Mouse (Mus musculus) MEL (cell line): ENCODE measurements around the gene Rsph1. TPM values are rescaled to one million over a fixed set of nuclear protein-coding genes. Genes with fewer than 3 reads are reported as not detected.

ENCODE experiments used
- DNase-seq: peaks from one replicate; pipeline ENCODE4 v3.0.0; 2011; ENCODE audit warnings: low read depth, low spot score
- H3K27ac ChIP-seq: 2 replicates; pipeline ENCODE4 v1.5.1; 2012; ENCODE audit warnings: low read depth, mild to moderate bottlenecking, control low read depth, low read length, moderate library complexity; ENCODE audit not compliant: control insufficient read depth
- H3K27me3 ChIP-seq, 2 experiments: fragments of 150-350 bp in 1 of 2; sonication (generic) in 1 of 2; 2 replicates each; pipeline ENCODE4 v1.6.1; 2012; ENCODE audit warnings: low read length in 2 of 2, mild to moderate bottlenecking in 2 of 2, improper control_type of control experiment in 1 of 2, moderate library complexity in 1 of 2; ENCODE audit not compliant: insufficient read depth in 2 of 2, control insufficient read depth in 1 of 2
- H3K36me3 ChIP-seq, 2 experiments: 2 replicates each; pipeline ENCODE4 v1.6.1; 2012 to 2014; ENCODE audit warnings: low read length in 2 of 2, improper control_type of control experiment in 1 of 2, inconsistent platforms in 1 of 2, mild to moderate bottlenecking in 1 of 2; ENCODE audit not compliant: insufficient read depth in 2 of 2, control insufficient read depth in 1 of 2
- H3K4me1 ChIP-seq, 2 experiments: fragments of 150-350 bp in 1 of 2; sonication (generic) in 1 of 2; 2 replicates each; pipeline ENCODE4 v1.6.1; 2012; ENCODE audit warnings: low read length in 2 of 2, improper control_type of control experiment in 1 of 2, mild to moderate bottlenecking in 1 of 2; ENCODE audit not compliant: insufficient read depth in 2 of 2, control insufficient read depth in 1 of 2
- H3K4me3 ChIP-seq, 2 experiments: fragments of 150-350 bp in 1 of 2; sonication (generic) in 1 of 2; 2 replicates each; pipeline ENCODE4 v1.5.1; 2012; ENCODE audit warnings: low read depth in 2 of 2, low read length in 2 of 2, mild to moderate bottlenecking in 2 of 2, moderate library complexity in 2 of 2, control low read depth in 1 of 2, improper control_type of control experiment in 1 of 2; ENCODE audit not compliant: control insufficient read depth in 1 of 2, insufficient read depth in 1 of 2
- H3K79me2 ChIP-seq: 2 replicates; pipeline ENCODE4 v1.6.1; 2012; ENCODE audit warnings: mild to moderate bottlenecking, low read length, moderate library complexity; ENCODE audit not compliant: control insufficient read depth, poor library complexity, insufficient read depth
- H3K9ac ChIP-seq: 2 replicates; pipeline ENCODE4 v1.6.1; 2012; ENCODE audit warnings: low read depth, mild to moderate bottlenecking, control low read depth, low read length, moderate library complexity; ENCODE audit not compliant: control insufficient read depth, poor library complexity, severe bottlenecking
- H3K9me3 ChIP-seq: fragments of 150-350 bp; sonication (generic); replicated peaks from 2 replicates; pipeline ENCODE4 v1.6.1; 2012; ENCODE audit warnings: mild to moderate bottlenecking, low read length, improper control_type of control experiment, moderate library complexity; ENCODE audit not compliant: insufficient read depth
- BHLHE40 ChIP-seq: IDR thresholded peaks from 2 replicates; pipeline ENCODE4 v1.6.1; 2012; ENCODE audit warnings: low read depth, mild to moderate bottlenecking, inconsistent platforms, low read length, improper control_type of control experiment, borderline replicate concordance
- CHD1 ChIP-seq: IDR thresholded peaks from 2 replicates; pipeline ENCODE4 v1.6.1; 2012; ENCODE audit warnings: low read depth, mild to moderate bottlenecking, inconsistent platforms, low read length, improper control_type of control experiment
- CHD2 ChIP-seq: IDR thresholded peaks from 2 replicates; pipeline ENCODE4 v1.6.1; 2011; ENCODE audit warnings: low read length, improper control_type of control experiment
- ELF1 ChIP-seq: IDR thresholded peaks from 2 replicates; pipeline ENCODE4 v1.6.1; 2014; ENCODE audit warnings: low read depth, mild to moderate bottlenecking, inconsistent platforms, low read length, improper control_type of control experiment, moderate library complexity
- EP300 ChIP-seq, 2 experiments: IDR thresholded peaks; 2 replicates each; pipeline ENCODE4 v1.6.1; 2011; ENCODE audit warnings: improper control_type of control experiment in 2 of 2, low read length in 2 of 2, low read depth in 1 of 2, mild to moderate bottlenecking in 1 of 2
- ETS1 ChIP-seq: IDR thresholded peaks from 2 replicates; pipeline ENCODE4 v1.6.1; 2012; ENCODE audit warnings: low read depth, mild to moderate bottlenecking, inconsistent platforms, low read length, improper control_type of control experiment, moderate library complexity
- HCFC1 ChIP-seq: IDR thresholded peaks from 2 replicates; pipeline ENCODE4 v1.6.1; 2012; ENCODE audit warnings: low read depth, mild to moderate bottlenecking, inconsistent platforms, low read length, improper control_type of control experiment, moderate library complexity
- MAFK ChIP-seq: IDR thresholded peaks from 2 replicates; pipeline ENCODE4 v1.6.1; 2011; ENCODE audit warnings: low read depth, mild to moderate bottlenecking, low read length, improper control_type of control experiment, borderline replicate concordance
- MXI1 ChIP-seq: IDR thresholded peaks from 2 replicates; pipeline ENCODE4 v1.6.1; 2011; ENCODE audit warnings: mild to moderate bottlenecking, low read depth, low read length, improper control_type of control experiment
- MYB ChIP-seq: IDR thresholded peaks from 2 replicates; pipeline ENCODE4 v1.6.1; 2011; ENCODE audit warnings: mild to moderate bottlenecking, low read depth, low read length, improper control_type of control experiment
- MYC ChIP-seq: IDR thresholded peaks from 2 replicates; pipeline ENCODE4 v1.6.1; 2011; ENCODE audit warnings: low read depth, mild to moderate bottlenecking, low read length, improper control_type of control experiment, moderate library complexity
- NRF1 ChIP-seq: IDR thresholded peaks from 2 replicates; pipeline ENCODE4 v1.6.1; 2014; ENCODE audit warnings: low read depth, mild to moderate bottlenecking, inconsistent platforms, low read length, improper control_type of control experiment, moderate library complexity; ENCODE audit not compliant: poor library complexity, insufficient read depth, severe bottlenecking
- POLR2AphosphoS5 ChIP-seq: IDR thresholded peaks from 2 replicates; pipeline ENCODE4 v1.6.1; 2012; ENCODE audit warnings: low read depth, borderline replicate concordance, mild to moderate bottlenecking, inconsistent platforms, low read length, moderate library complexity, mixed read lengths
- RAD21 ChIP-seq: IDR thresholded peaks from 2 replicates; pipeline ENCODE4 v1.6.1; 2011; ENCODE audit warnings: mild to moderate bottlenecking, low read depth, low read length, improper control_type of control experiment
- RCOR1 ChIP-seq: IDR thresholded peaks from 2 replicates; pipeline ENCODE4 v1.6.1; 2012; ENCODE audit warnings: low read depth, mild to moderate bottlenecking, inconsistent platforms, low read length, improper control_type of control experiment
- SIN3A ChIP-seq: IDR thresholded peaks from 2 replicates; pipeline ENCODE4 v1.6.1; 2012; ENCODE audit warnings: low read length, improper control_type of control experiment, inconsistent platforms
- SMC3 ChIP-seq: IDR thresholded peaks from 2 replicates; pipeline ENCODE4 v1.6.1; 2011; ENCODE audit warnings: low read depth, low read length, improper control_type of control experiment
- TAL1 ChIP-seq: IDR thresholded peaks from 2 replicates; pipeline ENCODE4 v1.6.1; 2012; ENCODE audit warnings: mild to moderate bottlenecking, inconsistent platforms, low read length, moderate library complexity, mixed read lengths
- TCF12 ChIP-seq: IDR thresholded peaks from 2 replicates; pipeline ENCODE4 v1.6.1; 2014; ENCODE audit warnings: low read depth, mild to moderate bottlenecking, inconsistent platforms, low read length, improper control_type of control experiment, moderate library complexity
- UBTF ChIP-seq: IDR thresholded peaks from 2 replicates; pipeline ENCODE4 v1.6.1; 2012; ENCODE audit warnings: low read depth, mild to moderate bottlenecking, inconsistent platforms, low read length, improper control_type of control experiment, moderate library complexity, borderline replicate concordance; ENCODE audit not compliant: insufficient read depth
- polyA plus RNA-seq, 2 experiments: library from polyadenylated mRNA; stranded (reverse) in 1 of 2; unstranded in 1 of 2; fragments of >175 nt in 1 of 2; fragments of >200 nt in 1 of 2; gene quantifications; 2 replicates each; pipeline versions ENCODE4 v1.2.1 to v1.2.4; 2012; ENCODE audit warnings: low replicate concordance in 2 of 2, low read depth in 1 of 2; ENCODE audit not compliant: insufficient read length in 2 of 2, insufficient read depth in 1 of 2, missing spikeins in 1 of 2
- total RNA-seq: library from RNA; depleted of rRNA; stranded (reverse); fragments of 300-350 nt; gene quantifications from 2 replicates; pipeline ENCODE4 v1.2.3, GENCODE M21; 2012; rRNA removed

The Rsph1 gene
- total RNA-seq (1.3 and 2.0 TPM in 2 replicates), polyA plus RNA-seq (1 to 10 TPM in 1 of 2 experiments, not detected in 1; 3.6 TPM)

DNA sequence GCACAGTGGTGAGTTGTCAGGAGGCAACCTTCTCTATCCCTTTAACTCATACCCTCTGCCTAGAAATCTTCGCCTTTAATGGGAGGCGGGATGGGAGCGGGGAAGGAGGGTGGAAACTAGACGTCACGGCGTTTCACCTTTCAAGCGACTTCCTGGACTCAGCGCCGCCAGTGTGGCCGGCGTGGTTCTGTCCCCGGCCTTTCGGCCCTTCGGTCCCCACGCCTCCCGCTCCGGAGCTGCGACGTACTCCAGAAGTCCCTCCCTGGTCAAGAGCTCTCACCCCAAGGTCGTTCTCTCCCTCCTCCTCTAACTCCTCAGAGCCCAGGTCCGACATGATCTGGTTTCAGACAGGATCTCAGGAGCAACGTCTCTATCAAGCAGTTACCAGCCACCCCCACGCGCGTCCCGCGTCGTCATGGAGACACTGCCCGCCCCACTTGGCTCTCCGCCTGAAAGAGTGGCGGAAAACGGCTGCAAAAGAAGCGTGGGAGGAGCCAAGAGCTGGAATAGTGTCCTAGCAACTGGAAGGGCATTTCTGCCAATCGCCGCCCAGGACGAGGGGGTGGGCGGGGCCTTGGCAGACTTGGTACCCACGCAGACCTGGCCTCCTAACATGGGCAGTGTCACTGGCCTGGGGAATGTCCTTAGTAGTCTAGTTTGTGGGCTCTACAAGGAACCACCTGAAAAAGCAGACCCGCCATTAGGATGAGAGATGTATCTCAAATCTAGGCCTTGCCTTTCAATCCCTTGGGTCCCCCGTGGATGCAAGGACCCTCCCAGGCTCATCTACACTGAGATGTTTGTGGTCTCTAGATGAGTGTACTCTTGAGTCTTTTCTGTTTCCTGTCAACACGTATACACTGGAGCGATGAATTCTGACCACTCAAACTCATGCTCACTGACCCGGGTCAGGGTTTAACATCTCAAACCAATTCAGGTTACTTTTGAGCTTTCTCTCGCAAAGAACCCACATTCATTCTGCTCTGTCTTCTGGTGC lies at the start of gene Rsph1:
TSS of gene Rsph1 (minus strand) at position 462 of the 997 bp plus-strand sequence.
- Histone ChIP-seq H3K9ac (peak within 1 kb of the TSS; percentile 23), H3K27ac (no peak within 1 kb of the TSS), H3K79me2 (no peaks in the 10 kb centered on the region), H3K27me3 (no peaks in the 10 kb centered on the region), H3K9me3 (no peaks in the 10 kb centered on the region), H3K36me3 (peaks cover 0 to 14% of the 10 kb centered on the region in 2 experiments; a peak in 2 of 4 replicates), H3K4me3 (peak within 1 kb of the TSS; percentile 52 to 58), H3K4me1 (peaks cover 2 to 26% of the 10 kb centered on the region in 2 experiments; a peak in 3 of 4 replicates)
- TF ChIP-seq SIN3A (peak; percentile 97), CHD1 (no peak), MAFK (no peak), HCFC1 (0 out of 2 replicates have a peak, but pooled peaks have one; percentile 46), BHLHE40 (no peak), NRF1 (no peak), TAL1 (no peak), MXI1 (peak; percentile 85; the same call in 1 of the 2 replicates), EP300 (IDR thresholded peaks at IDR 0.05; ENCODE audit: low read depth in 1 of 2, low read length in 2 of 2) (peak in 1 of 2 experiments; percentile 55; a peak in 2 of 4 replicates), MYC (no peak), ELF1 (peak; percentile 73), CHD2 (no peak), TCF12 (no peak), RAD21 (no peak), RCOR1 (no peak), MYB (peak; percentile 53; the same call in 1 of the 2 replicates), POLR2AphosphoS5 (no peak), UBTF (no peak), SMC3 (no peak), ETS1 (peak; percentile 39; the same call in 1 of the 2 replicates)
- DNase-seq: peak; percentile 90
